Mouse (Mus musculus) spleen, adult 12 weeks (tissue): Measurements from ENCODE around the gene Adamts12.

Experiments used
- DNase-seq: peaks from one replicate; pipeline ENCODE4 v3.0.0; 2022; ENCODE audit warnings: low spot score

Adamts12 gene

DNA sequence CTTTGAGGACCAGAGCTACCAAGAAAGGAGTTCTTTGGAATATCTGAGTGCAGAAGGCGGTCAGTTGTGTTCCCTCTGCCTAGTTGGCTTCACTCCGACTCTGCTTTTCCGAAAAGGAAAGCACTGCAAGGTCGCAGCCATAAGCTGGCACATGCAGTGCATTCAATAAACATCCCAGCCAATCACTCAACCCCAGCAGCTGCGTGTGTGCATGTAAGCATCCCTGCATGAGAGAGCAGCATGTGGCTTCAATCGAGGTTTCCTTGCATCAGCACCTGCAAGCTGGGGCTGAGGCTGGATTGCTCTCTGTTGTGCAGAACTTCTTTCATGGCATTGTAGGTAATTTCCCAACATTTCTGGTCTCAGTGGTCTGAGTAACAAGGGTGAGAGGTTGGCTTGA is 230.4 kb downstream of the Adamts12 start:
- no peak for DNase-seq

DNA sequence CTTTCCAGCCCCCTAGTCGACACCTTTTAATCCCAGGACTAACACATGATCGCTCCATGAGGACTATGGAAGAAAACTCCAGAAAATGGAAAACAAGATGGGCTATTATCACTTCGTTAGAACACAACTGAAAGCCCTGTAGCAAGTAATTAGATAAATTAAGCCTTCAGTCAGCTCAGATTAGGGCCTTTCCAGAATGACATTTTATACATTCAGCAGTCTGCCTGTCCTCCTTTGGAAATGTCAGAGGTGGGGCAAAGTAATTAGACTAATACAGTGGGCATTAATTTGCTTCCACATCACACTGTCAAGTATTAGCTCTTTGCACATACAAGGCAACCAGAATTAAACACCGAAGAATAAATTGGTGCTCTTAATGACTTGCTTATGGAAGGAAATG is 233.4 kb downstream of the Adamts12 start:
- no peak for DNase-seq

DNA sequence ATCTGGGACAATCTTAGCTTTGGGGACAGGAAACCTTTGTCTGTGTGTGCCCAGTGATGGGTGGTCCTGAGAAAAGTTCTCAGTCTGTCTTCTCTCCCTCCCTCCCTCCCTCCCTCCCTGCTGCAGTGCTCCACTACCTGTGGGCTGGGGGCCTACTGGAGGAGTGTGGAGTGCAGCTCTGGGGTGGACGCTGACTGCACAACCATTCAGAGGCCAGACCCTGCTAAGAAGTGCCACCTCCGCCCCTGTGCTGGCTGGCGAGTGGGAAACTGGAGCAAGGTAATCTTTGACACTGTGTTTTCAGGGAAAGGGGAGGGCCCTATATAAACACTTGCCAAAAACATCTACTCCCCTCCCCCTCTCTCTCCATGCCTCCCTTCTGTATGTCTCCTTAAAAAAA is 252.5 kb downstream of the Adamts12 start:
- no peak for DNase-seq

DNA sequence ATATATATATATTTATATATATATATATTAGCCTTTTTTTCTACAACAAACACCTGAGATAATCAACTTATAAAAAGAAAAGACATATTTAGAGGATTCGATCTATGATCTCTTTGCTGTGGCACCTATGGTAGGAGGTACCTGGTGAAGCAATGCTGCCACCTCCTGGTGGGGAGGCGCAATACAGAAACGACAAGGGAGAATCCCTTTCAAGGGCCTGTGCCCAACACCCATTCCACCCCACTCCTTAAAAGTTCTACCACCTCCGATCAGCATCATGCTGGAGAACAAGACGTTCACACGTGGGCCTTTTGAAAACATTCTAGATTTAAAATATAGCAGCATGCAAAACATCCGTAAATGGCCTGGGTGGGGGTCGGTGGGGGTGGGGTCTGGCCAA is 255.9 kb downstream of the Adamts12 start:
- no peak for DNase-seq

DNA sequence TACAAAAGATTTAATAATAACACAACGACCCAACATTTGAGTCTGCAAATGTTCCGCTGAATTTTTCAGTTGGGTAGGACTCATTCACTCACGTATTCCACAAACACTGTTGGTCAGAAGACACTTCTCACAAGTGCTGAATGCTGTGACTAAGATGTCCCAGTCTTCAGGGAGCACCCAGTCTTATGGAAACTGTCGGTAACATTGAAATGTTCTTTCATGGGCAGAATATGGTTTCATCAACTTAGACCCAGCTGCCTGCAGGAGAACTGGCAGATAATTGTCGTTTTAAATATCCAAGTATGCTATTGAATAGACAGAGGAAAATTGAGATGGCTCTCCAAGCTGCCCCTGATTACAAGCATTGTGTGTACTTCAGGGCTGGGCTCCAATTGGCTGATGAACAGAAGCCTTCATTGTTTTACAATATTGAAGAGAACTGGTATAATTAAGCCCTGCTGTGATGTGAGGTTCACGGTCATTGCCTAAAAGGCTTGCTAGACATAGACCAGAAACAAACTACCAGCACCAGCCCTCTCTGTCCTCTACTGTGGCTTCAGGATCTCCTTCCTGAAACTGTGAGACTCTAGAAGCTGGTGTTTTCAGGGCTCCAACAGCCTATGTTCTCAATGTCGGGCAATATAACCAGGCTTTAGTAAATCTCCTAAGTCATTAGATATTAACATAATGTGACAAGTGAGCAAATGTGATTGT is 275.0 kb downstream of the Adamts12 start:
- no peak for DNase-seq

DNA sequence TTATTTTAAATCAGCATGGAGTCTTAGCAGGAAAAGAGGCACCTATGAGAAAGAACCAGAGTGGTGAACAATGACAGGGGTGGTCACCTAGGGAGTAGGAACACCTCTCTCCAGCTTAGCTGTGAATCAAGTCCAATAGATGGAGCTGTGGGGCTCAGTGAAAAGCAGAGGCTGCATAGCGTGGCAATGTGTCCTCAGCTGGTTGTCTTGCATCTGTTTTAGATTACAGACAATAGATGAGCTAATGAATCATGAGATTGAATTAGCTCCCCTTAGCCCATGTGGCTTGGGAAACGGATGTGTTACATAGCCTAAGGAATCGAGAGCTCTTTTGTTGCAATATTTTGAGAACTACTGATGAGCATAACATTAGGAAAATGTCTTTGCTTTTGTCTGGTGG is 291.3 kb downstream of the Adamts12 start:
- no peak for DNase-seq

DNA sequence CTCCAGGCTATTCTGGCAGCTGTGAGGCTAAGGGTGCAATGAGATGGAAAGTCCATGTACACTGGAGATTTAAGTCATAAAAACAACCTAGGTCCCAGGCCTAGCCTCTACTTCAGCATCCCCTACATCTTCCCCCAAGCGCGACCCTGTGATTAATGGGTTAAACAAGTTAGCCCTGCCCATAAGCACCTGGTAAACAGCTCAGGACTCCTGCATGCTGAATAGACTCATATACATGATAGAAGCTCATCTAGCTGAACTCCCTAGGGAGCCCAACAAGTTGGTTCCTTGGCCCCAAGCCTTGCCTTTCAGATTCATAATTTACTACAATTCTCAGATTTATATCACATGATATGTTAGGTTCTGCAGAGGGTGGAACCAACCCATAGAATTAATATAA is 292.9 kb downstream of the Adamts12 start:
- no peak for DNase-seq

DNA sequence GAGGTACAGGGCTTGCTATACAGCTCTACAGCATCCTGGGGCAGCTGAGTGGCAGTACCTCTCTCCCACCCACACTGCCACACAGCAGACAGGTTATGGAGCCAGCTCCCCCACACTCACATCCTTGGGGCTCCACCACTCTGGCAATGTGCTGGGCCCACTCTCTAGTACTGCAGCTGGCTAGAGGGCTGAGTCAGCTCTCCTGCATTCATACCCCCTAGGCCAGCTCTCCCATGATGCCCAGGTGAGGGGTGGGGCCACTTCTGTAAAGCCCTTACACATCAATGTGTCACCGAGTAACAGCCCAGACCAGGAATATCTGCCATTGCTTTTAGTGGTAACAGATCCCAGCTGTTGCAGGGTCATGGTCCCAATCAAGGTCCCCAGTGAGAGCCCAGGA is 296.3 kb downstream of the Adamts12 start:
- no peak for DNase-seq

DNA sequence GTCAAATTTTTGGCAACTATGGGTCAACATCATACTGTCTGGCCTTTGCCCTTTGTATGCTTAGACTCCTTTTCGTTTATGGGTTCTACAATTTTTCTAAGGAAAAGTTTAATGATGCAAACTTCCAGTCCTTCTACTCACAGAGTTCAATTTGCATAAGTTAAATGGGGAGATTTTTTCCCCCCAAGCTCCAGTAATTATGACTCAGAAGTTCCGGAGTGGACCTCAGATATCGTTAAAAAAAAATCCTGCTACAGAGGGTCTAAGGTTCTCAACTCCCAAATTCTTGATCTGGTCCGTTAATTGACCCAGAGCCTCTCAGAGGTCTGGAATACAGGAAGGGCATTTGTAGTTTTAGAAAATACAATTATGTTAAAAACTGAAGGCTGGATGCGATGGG is 297.2 kb downstream of the Adamts12 start:
- no peak for DNase-seq

DNA sequence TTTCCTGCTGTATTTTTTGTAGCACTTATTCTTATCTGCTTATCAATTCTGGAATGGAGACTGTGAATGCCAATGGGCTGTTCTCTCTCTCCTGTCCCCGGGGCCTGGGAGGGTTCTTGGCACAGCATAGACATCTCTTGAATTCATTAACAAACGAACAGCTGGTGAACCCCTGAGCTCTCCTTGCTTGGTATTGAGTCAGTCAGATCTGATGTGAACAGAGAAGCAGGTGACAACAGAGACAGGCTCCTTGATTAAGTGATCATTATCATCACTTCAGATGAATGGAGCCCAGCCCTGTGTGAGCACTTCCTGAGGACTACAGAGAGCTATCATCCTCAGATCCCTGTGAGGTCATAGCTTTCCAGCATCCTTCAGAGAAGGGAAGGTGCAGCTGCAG is 299.5 kb downstream of the Adamts12 start:
- no peak for DNase-seq

DNA sequence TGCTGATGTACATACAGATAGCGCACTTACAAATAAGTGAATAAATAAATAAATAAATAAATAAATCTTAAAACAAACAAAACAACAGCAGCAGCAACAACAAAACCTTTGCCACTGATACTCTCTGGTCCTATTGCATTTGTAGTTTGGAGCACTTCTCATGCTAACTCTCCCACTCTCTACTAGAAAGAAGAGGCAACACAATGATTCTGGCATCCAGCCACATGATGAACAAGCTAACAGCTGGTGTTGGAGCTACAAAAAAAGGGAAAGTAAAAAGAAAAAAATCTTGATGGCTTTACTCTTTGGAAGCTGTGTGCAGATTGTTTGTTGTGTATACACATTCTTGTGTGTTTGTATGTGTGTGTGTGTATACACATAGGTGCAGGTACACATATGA is 300.2 kb downstream of the Adamts12 start:
- DNase-seq: no peak

DNA sequence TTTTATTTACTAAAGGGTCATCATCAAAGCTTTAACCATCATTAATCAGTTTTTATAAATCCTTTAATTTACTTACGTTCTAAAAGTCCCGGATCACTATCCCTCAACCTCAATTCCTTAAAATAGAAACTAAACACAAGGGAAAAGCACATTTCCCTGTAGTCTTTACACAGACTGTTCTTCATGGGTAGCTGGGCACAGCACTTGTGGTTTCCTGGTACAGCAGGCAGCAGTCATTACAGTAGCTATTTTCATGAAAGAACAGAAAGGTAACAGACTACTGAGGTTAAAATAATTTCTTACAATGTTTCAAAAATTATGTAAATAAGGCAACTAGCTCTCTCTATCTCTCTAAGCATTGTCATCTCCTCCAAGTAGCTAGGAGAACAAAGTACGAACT is 305.0 kb downstream of the Adamts12 start:
- no peak for DNase-seq

DNA sequence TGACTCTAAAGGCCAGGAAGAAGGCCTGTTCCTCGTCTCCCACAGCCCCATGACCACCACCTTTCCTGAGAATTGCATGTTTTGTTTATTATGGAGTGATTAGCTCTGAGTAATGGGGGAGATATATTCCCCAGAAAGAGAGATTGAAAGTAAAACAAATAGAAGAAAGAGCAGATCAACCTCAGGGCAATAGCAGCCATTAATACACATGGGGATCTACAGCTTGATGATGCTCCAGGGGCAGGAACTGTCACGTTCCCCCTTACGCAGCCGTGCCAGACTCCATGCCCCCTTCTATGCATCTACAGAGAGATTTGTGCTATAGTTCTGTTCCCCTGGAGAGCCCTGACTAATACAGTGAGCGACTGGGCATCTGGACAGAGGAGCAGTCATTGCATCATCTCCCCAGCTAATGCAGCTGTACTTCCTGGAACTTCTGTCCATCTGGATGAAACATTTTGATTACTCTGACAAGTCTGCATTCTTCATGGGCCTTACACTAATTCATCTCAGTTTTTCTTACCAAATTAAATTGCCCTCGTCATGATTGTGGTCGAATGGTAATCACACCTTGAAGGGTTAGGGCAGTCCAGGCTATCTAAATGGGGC is 306.0 kb downstream of the Adamts12 start:
- DNase-seq: no peak

DNA sequence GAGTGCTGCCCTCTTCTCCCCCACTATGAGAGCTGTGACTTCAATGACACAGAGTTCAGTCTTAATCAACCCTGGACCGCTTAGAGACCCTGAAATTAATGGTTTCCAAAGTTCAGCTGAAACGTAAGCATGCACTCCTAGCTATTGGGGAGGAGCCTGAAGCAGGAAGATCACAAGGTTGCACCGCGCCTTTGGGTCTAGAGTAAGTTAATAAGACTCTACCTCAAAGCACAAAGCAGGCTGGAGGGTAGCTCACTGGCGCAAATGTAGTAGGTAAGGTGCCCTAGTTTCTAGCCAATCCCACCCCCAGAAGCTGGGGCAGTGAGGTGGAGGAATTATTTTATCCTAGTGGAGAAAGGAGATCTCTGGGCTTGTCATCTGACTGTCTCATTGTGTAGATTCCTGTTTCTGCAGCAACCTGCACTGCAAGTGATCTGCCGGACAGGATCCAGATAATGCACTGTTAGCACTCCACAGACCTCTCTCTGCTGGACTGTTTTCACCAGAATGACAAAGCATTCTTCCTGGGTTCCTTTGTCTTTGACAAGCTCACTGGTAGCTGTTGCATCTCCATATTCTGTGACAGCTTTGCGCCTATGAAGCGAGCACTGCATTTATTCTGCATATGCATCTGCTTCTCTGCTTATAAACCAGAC is 315.0 kb downstream of the Adamts12 start:
- DNase-seq: no peak

DNA sequence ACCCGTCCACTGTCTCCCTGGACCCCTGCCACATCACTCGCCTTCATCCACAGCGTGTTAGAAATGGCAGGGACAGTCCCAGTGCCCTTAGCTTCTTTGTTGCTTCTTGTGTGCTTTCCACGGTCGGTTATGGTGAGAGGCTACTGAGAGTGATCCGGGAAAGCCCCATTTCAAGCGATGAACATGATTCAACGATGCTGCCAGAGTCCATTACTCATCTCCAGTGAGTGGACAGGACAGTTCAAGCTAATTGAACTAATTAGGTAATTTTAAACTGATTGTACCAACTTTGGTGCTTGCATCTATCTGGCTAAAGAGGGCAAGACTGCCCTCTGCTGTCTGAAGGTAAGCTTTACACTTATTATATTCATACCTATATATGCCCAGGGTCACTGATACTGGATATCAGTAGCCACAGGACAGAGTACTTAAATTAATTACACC is 315.5 kb downstream of the Adamts12 start:
- DNase-seq: no peak

DNA sequence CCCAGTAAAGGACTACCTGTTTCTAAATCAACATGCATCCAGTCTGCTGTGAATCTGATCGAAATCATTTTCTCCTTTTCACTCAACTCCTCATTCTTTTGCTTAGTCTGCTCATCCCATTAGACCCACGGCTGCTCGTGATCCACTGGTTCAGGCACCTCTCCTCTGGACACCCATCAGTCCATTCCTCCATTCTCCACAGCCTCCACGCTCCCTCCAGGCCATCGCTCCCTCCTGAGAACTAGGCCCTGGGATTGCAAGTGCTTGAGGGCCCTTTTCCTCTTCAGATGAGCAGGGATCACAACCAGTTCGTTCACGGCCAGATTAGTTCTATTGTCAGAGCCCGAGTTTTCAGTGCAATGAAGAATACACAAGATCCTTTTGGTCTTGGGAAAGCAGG is 316.0 kb downstream of the Adamts12 start:
- DNase-seq: no peak

DNA sequence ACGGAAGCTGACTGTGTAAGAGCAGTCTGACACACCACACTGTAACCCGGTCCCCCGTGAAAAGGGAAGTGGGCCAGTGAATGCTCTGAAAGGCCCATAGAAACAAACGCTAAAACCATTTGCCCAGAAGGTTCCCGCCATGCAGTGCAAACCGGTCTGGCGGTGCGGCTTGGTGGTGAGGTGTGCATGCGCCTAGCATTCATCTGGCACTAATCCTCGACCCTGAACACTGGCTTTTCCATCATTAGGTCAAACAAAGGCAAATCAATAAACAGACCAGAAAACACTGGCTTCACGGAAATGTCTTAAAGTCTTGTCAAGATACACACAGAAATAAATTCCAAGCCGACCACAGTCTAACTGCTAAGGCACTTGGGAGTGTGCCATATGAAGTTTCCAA is 318.0 kb downstream of the Adamts12 start:
- no peak for DNase-seq

DNA sequence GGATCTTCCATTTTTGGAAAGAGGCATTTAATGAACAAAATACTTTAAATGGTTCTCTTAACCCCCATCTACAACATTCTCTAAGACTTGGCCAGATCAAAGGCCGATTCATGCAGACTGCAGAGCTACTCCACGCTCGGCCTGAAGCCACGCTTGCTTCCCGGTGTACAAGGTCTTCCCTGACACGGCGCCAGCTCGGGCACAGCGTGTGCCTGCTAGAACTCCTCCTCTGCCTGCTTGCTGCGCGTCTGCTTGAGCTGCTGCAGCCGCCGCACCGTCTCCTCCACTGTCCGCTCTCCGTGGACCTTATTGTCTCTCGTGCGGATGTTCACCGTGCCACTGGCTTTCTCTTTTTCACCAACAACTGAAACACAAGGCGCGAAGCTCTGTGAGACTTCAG is 319.2 kb downstream of the Adamts12 start:
- no peak for DNase-seq

DNA sequence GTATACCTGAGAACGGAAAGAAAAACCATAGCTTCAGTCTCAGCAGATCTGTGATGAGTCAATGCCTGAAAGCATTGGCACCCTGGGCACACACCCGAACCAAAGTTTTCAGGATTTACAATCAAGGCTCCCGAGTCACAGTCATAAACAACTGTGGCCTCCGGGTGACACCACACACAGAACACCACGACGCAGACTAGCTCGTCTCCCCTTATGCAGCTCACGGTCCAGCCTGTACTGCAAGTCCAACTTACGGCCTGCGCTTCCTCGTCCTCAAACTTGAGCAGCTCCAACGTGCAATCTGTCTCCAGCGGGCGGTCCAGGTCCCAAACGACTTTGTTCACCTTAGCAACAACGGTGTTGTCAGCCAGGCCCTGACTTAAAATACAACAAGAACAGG is 328.3 kb downstream of the Adamts12 start:
- no peak for DNase-seq

DNA sequence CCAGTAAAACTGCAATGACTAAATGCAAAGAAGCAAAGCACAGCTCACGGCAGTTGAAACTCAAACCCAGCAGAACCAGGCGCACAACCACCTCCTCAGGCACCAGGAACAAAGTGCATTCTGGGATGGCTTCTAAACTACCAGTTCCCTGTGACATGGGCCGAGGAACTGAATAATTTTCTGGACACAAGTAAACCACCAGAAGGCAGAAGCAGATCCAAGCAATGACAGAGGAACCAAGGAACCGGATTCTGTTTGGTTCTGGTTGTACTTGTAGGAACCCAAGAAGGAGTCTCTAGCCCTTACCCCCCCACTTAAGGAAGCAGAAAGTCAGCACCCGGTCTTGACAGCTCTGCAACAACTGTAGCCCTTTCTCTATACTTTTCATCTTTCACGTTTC is 331.8 kb downstream of the Adamts12 start:
- no peak for DNase-seq
